27 mouse cellular contexts compared by ENCODE assay signal in the genomic region with DNA sequence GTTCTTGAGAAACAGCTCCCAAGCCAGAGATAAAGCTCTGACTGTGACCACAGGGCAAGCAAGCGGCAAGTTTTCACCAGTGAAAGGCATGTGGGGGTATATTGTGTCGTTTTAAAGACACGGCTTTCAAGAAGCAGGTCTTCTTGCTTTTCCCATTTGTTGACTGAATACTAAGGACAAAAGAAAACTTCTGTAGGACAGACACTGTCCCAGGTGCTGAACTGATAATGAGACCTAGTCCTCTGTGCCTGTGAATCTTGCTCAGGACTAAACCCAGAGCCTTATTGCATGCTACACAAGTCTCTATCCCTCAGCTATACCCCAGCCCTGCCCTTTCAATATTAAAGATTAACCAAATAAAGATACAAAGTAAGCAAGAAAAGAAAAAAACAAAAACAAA. TPM values are rescaled to one million over a fixed set of nuclear protein-coding genes. Genes with fewer than 3 reads are reported as not detected.
A peak's percentile ranks its signal among the peaks of the same experiment; 100 is the strongest.
DNase-seq lines count a peak whose midpoint lies in the region; ATAC-seq and TF ChIP-seq lines count a peak whose summit lies in the region.
"Had no signal": no experiment of that assay in that cellular context is flagged by ENCODE, and none has a peak within 500 bp of the region (broad histone marks: within the 10 kb centered on the region; RNA-seq: fewer than 3 reads in every experiment).

No protein-coding gene starts in this region.

- peak; percentile 48 for DNase-seq in limb, embryonic 14.5 days (ENCODE audit: low spot score)
- no peak for DNase-seq in limb, embryonic 10.5 days (ENCODE audit: low spot score)
- DNase-seq in ES-CJ7 (ENCODE audit: low read depth, low spot score) (peak; percentile 20), NIH3T3 (ENCODE audit: low read depth) (peak; percentile 78)
- DNase-seq in thymus, postnatal 36 days = no peak
- DNase-seq in cerebellum, postnatal 36 days = no peak
- DNase-seq: adrenal gland, postnatal 36 days; cerebellum, adult 11 months; cerebellum, adult 9-11 months; gastrocnemius, postnatal 25 days; heart, adult 18-20 months; heart, postnatal 10 days; kidney, adult 11 months; kidney, postnatal 36 days; lung, adult 18-20 months; lung, postnatal 14 days; right cerebral cortex, postnatal 25 days; thymus, postnatal 14 days had no signal

- H3K9ac ChIP-seq in limb, embryonic 14.5 days (ENCODE audit: low read depth, low read length, severe bottlenecking) = no peak overlapping the region
- H3K9ac ChIP-seq: heart, embryonic 12.5 days; kidney, embryonic 15.5 days; midbrain, embryonic 12.5 days had no signal

- TF ChIP-seq POLR2A in limb, embryonic 14.5 days (IDR thresholded peaks at IDR 0.05; ENCODE audit: borderline replicate concordance, extremely low read depth, insufficient read depth, insufficient read length) = no peak
- no peak for TF ChIP-seq POLR2A in small intestine, adult 2 months (IDR thresholded peaks at IDR 0.05; ENCODE audit: low read depth, low read length)

- TF ChIP-seq CTCF in small intestine, adult 2 months (IDR thresholded peaks at IDR 0.05; ENCODE audit: extremely low read depth, insufficient read length, insufficient replicate concordance, low read depth, low read length) = no peak

- no peaks in the 10 kb centered on the region for H3K36me3 ChIP-seq in limb, embryonic 14.5 days (ENCODE audit: control insufficient read depth, insufficient read depth, low read length)
- no peaks in the 10 kb centered on the region for H3K36me3 ChIP-seq in limb, embryonic 10.5 days
- H3K36me3 ChIP-seq in small intestine, adult 2 months (ENCODE audit: control insufficient read depth, insufficient read depth, low read length) = no peaks in the 10 kb centered on the region
- H3K36me3 ChIP-seq: forebrain, embryonic 10.5 days; heart, embryonic 12.5 days; hindbrain, embryonic 10.5 days; kidney, embryonic 15.5 days; midbrain, embryonic 12.5 days had no signal

- no peak for ATAC-seq in limb, embryonic 14.5 days (ENCODE audit: low FRiP score, low read depth)
- ATAC-seq: forebrain, embryonic 16.5 days; hindbrain, postnatal 0 days had no signal

- no peaks in the 10 kb centered on the region for H3K27me3 ChIP-seq in limb, embryonic 14.5 days (ENCODE audit: control insufficient read depth, insufficient read depth, low read length)
- no peaks in the 10 kb centered on the region for H3K27me3 ChIP-seq in limb, embryonic 10.5 days (ENCODE audit: low read depth, poor library complexity, severe bottlenecking)
- H3K27me3 ChIP-seq in small intestine, adult 2 months (ENCODE audit: control insufficient read depth, insufficient read depth, low read length) = no peaks in the 10 kb centered on the region
- H3K27me3 ChIP-seq: heart, embryonic 12.5 days; kidney, embryonic 15.5 days; midbrain, embryonic 12.5 days had no signal

- 70% methylated on average over 3 of the region's 3 CpGs for WGBS in limb, embryonic 14.5 days
- WGBS in limb, embryonic 10.5 days = 80% methylated on average over 3 of the region's 3 CpGs
- WGBS in small intestine, adult 2 months = 62% methylated on average over 3 of the region's 3 CpGs

- H3K4me1 ChIP-seq in limb, embryonic 14.5 days (ENCODE audit: control insufficient read depth, insufficient read depth, low read length) = no peaks in the 10 kb centered on the region
- no peaks in the 10 kb centered on the region for H3K4me1 ChIP-seq in limb, embryonic 10.5 days
- peaks cover 8% of the 10 kb centered on the region; the same call in 1 of the 2 replicates for H3K4me1 ChIP-seq in small intestine, adult 2 months (ENCODE audit: control insufficient read depth, insufficient read depth, insufficient read length, low read length)
- H3K4me1 ChIP-seq: forebrain, embryonic 10.5 days; hindbrain, embryonic 10.5 days; kidney, embryonic 15.5 days; midbrain, embryonic 12.5 days had no signal

- H3K9me3 ChIP-seq in limb, embryonic 14.5 days (ENCODE audit: control insufficient read depth, low read length) = no peaks in the 10 kb centered on the region
- H3K9me3 ChIP-seq in limb, embryonic 10.5 days (replicated peaks) = no peaks in the 10 kb centered on the region
- H3K9me3 ChIP-seq: forebrain, embryonic 10.5 days; kidney, embryonic 15.5 days; midbrain, embryonic 12.5 days had no signal

- H3K27ac ChIP-seq in limb, embryonic 14.5 days (replicated peaks; ENCODE audit: low read depth, low read length) = no peak overlapping the region
- H3K27ac ChIP-seq in limb, embryonic 10.5 days = no peak overlapping the region
- H3K27ac ChIP-seq in small intestine, adult 2 months (ENCODE audit: insufficient read depth, low read depth, low read length) = peak overlapping the region; percentile 84
- H3K27ac ChIP-seq: forebrain, embryonic 10.5 days; hindbrain, embryonic 10.5 days; hindbrain, postnatal 0 days; kidney, embryonic 15.5 days; midbrain, embryonic 12.5 days had no signal

- H3K4me2 ChIP-seq in limb, embryonic 14.5 days (replicated peaks; ENCODE audit: low read depth, low read length, severe bottlenecking) = no peak overlapping the region
- H3K4me2 ChIP-seq: heart, embryonic 12.5 days; kidney, embryonic 15.5 days; liver, embryonic 11.5 days; midbrain, embryonic 12.5 days had no signal

- no peak overlapping the region for H3K4me3 ChIP-seq in limb, embryonic 14.5 days (replicated peaks; ENCODE audit: low read length)
- H3K4me3 ChIP-seq in limb, embryonic 10.5 days = no peak overlapping the region
- H3K4me3 ChIP-seq in small intestine, adult 2 months (ENCODE audit: low read depth, low read length) = no peak overlapping the region
- H3K4me3 ChIP-seq: forebrain, embryonic 10.5 days; heart, embryonic 12.5 days; hindbrain, embryonic 10.5 days; kidney, embryonic 15.5 days; midbrain, embryonic 12.5 days had no signal

RNA-seq across cellular contexts. Expression of a gene that starts 30.0 kb away (rescaled TPM):
- 97.4 and 136 TPM in 2 replicates for polyA plus RNA-seq in limb, embryonic 14.5 days (2012; rRNA removed)
- 149 and 164 TPM in 2 replicates for polyA plus RNA-seq in limb, embryonic 14.5 days (2014; fragmentation: Nextera tagmentation; extraction: Ambion mirVana)
- 140 and 144 TPM in 2 replicates for polyA plus RNA-seq in limb, embryonic 10.5 days (2016; fragmentation: Nextera tagmentation; extraction: Ambion mirVana)
- polyA plus RNA-seq in small intestine, adult 2 months (2012; rRNA removed) = 17.3 and 21.3 TPM in 2 replicates

RNA-seq across cellular contexts. Expression of a gene that starts 30.1 kb away (rescaled TPM):
- polyA plus RNA-seq in limb, embryonic 14.5 days (2012; rRNA removed) = 3.1 and 3.2 TPM in 2 replicates
- polyA plus RNA-seq in limb, embryonic 14.5 days (2014; fragmentation: Nextera tagmentation; extraction: Ambion mirVana) = 7.2 and 8.9 TPM in 2 replicates
- 4.8 and 6.0 TPM in 2 replicates for polyA plus RNA-seq in limb, embryonic 10.5 days (2016; fragmentation: Nextera tagmentation; extraction: Ambion mirVana)
- 0.39 and 1.2 TPM in 2 replicates for polyA plus RNA-seq in small intestine, adult 2 months (2012; rRNA removed)

Comparison
In these comparisons a context has a peak if more than half of its experiments do, and no peak if none do; other contexts are left out.
1. DNase-seq: peak in limb, embryonic 14.5 days (single experiment), ES-CJ7 (single experiment) and NIH3T3 (single experiment); none in limb, embryonic 10.5 days (single experiment), thymus, postnatal 36 days (0 of 2) and cerebellum, postnatal 36 days (0 of 2).